Mouse (Mus musculus) liver, embryonic 14.5 days (tissue): ENCODE data around the gene Mybpc2. TPM values are rescaled to one million over a fixed set of nuclear protein-coding genes. Genes with fewer than 3 reads are reported as not detected.
A peak's percentile ranks its signal among the peaks of the same experiment; 100 is the strongest.

Experiments used
- ATAC-seq: fragments of 200-750 bp; cut with Nextera tagmentation; 2 replicates; pipeline ENCODE4 v1.8.0; 2017; ENCODE audit warnings: moderate number of reproducible peaks, mild to moderate bottlenecking, moderate library complexity; ENCODE audit not compliant: insufficient read depth
- DNase-seq, 3 experiments: peaks; one replicate each; pipeline ENCODE4 v3.0.0-alpha.2; 2012 to 2013; ENCODE audit warnings: low read depth in 3 of 3, low spot score in 3 of 3
- H3K27ac ChIP-seq: fragments of 300-500 bp; sonication (generic); 2 replicates; pipeline ENCODE4 v1.5.1; 2014; ENCODE audit warnings: moderate library complexity, mild to moderate bottlenecking, control low read depth, inconsistent platforms
- H3K27me3 ChIP-seq: fragments of 300-500 bp; sonication (generic); 2 replicates; pipeline ENCODE4 v1.6.1; 2014; ENCODE audit warnings: mild to moderate bottlenecking, low read length, moderate library complexity; ENCODE audit not compliant: control insufficient read depth, insufficient read depth
- H3K36me3 ChIP-seq: fragments of 300-500 bp; sonication (generic); replicated peaks from 2 replicates; pipeline ENCODE4 v1.6.1; 2014; ENCODE audit warnings: low read depth; ENCODE audit not compliant: control insufficient read depth, insufficient read depth
- H3K4me1 ChIP-seq, 2 experiments: fragments of 200-500 bp in 1 of 2; fragments of 300-500 bp in 1 of 2; sonication (generic) in 1 of 2; replicated peaks; 2 replicates each; pipeline ENCODE4 v1.6.1; 2012 to 2014; ENCODE audit warnings: antibody characterized with exemption in 1 of 2, inconsistent platforms in 1 of 2, low read length in 1 of 2; ENCODE audit not compliant: control insufficient read depth in 2 of 2, insufficient read depth in 2 of 2
- H3K4me2 ChIP-seq: fragments of 300-500 bp; sonication (generic); 2 replicates; pipeline ENCODE4 v1.6.1; 2014; ENCODE audit warnings: low read depth, mild to moderate bottlenecking, control low read depth, moderate library complexity
- H3K4me3 ChIP-seq, 2 experiments: fragments of 200-500 bp in 1 of 2; fragments of 300-500 bp in 1 of 2; sonication (generic) in 1 of 2; 2 replicates each; pipeline ENCODE4 v1.5.1; 2012 to 2014; ENCODE audit warnings: low read depth in 2 of 2, low read length in 2 of 2, mild to moderate bottlenecking in 2 of 2, control low read depth in 1 of 2, inconsistent platforms in 1 of 2, moderate library complexity in 1 of 2; ENCODE audit not compliant: insufficient read depth in 1 of 2
- H3K9ac ChIP-seq: fragments of 300-500 bp; sonication (generic); replicated peaks from 2 replicates; pipeline ENCODE4 v1.6.1; 2014; ENCODE audit warnings: mild to moderate bottlenecking, control low read depth, moderate library complexity
- H3K9me3 ChIP-seq: fragments of 300-500 bp; sonication (generic); 2 replicates; pipeline ENCODE4 v1.6.1; 2016; ENCODE audit warnings: low read length, mixed read lengths; ENCODE audit not compliant: control insufficient read depth
- CTCF ChIP-seq: IDR thresholded peaks from 2 replicates; pipeline ENCODE4 v1.5.1; 2016; ENCODE audit warnings: antibody characterized with exemption, low read depth, control low read depth
- EP300 ChIP-seq: IDR thresholded peaks from 2 replicates; pipeline ENCODE4 v1.6.1; 2016; ENCODE audit warnings: antibody characterized with exemption, low read depth
- WGBS: fragments of 180-500 bp; shearing (Covaris S2); extraction: QIAGEN DNeasy Blood & Tissue Kit; methylation state at CpG from one replicate; pipeline ENCODE4 v1.1.7; 2014; ENCODE audit not compliant: insufficient replicate concordance; 5-methylcytosine and 5-hydroxymethylcytosine counted together
- polyA plus RNA-seq, 2 experiments: library from polyadenylated mRNA; depleted of rRNA in 1 of 2; stranded (reverse) in 1 of 2; unstranded in 1 of 2; fragments of >200 nt; fragmentation: Nextera tagmentation in 1 of 2; extraction: Ambion mirVana in 1 of 2; gene quantifications; 2 replicates each; pipeline versions ENCODE4 v1.2.1 to v1.2.3; 2012 to 2014

Gene Mybpc2
- polyA plus RNA-seq, 2 experiments: not detected

DNA sequence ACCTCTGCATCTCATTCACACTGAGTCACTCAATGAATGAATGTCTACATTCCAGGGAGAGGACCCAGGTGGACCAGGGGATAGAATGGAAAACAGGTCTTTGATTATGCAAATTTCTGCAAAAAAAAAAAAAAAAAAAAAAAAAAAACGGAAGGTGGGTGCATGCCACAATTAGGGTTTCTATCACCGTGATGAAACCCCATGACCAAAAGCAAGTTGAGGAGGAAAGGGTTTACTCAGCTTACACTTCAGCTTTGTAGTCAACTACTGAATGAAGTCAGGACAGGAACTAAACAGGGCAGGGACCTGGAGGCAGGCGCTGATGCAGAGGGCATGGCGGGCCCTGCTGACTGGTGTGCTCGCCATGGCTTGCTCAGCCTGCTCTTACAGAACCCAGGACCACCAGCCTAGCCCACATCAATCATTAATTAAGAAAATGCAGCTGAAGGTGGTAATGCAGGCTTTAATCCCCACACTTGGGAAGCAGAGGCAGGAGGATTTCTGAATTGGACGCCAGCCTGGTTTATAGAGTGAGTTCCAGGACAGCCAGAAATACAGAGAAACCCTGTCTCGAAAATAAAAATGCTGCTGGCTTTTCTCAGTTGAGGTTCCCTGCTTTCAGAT is 38.8 kb downstream of the Mybpc2 start:
- WGBS: 65% methylated on average over 7 of the region's 7 CpGs
- peaks cover 4% of the 10 kb centered on the region; the same call in 1 of the 2 replicates for H3K36me3 ChIP-seq
- no peak overlapping the region for H3K4me3 ChIP-seq
- ATAC-seq (no peak), DNase-seq (no peak)
- H3K27me3 ChIP-seq: peaks cover 9% of the 10 kb centered on the region
- H3K27ac ChIP-seq: no peak overlapping the region
- no peak for TF ChIP-seq CTCF
- no peak for TF ChIP-seq EP300
- H3K4me2 ChIP-seq: no peak overlapping the region
- peaks cover 23 to 34% of the 10 kb centered on the region in 2 experiments for H3K4me1 ChIP-seq
- no peak overlapping the region for H3K9ac ChIP-seq
- H3K9me3 ChIP-seq: no peaks in the 10 kb centered on the region

DNA sequence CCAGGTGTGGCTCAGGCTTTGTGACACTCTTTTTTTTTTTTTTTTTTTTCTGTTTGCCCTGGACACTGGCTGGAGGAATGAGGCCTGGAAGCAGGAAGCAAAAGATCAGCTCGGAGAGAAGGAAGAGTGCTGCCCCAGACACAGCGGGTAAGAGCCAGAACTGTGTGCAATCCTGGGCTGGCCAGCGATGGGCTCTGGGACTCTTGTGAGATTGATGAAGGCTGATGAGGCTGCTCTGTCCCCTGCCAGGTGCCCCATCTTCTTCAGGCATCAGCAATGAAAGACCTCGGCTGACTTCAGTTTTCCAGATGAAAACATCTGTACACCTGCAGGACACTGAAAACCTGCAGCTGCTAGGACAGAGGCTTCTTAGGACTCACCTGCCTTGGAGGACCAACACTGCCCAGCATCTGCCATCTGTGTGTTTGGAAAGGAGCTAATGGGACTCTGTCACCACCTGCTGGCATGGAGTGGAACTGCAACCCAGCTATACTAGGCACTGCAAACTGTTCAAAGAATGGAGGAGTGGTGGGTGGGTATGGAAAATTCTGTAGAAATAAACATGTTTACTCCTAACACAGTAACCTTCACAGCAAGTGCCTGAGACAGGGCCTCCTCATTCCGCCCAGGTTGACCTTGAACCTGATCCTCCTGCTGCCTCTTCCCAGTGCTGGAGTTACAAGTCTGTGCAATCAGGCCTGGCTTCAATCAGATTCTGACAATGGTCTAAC is 39.5 kb downstream of the Mybpc2 start:
- Histone ChIP-seq H3K4me2 (no peak overlapping the region), H3K36me3 (peaks cover 3% of the 10 kb centered on the region; the same call in 1 of the 2 replicates), H3K9ac (no peak overlapping the region), H3K9me3 (no peaks in the 10 kb centered on the region), H3K27me3 (peaks cover 15% of the 10 kb centered on the region), H3K4me1 (peaks cover 30 to 40% of the 10 kb centered on the region in 2 experiments), H3K4me3 (no peak overlapping the region), H3K27ac (peak overlapping the region; percentile 67)
- ATAC-seq (0 out of 2 replicates have a peak, but pooled peaks have one; percentile 14), DNase-seq (peak; percentile 62 to 70 (median 65))
- WGBS: 33% methylated on average over 5 of the region's 5 CpGs
- no peak for TF ChIP-seq EP300
- TF ChIP-seq CTCF: peak; percentile 100

DNA sequence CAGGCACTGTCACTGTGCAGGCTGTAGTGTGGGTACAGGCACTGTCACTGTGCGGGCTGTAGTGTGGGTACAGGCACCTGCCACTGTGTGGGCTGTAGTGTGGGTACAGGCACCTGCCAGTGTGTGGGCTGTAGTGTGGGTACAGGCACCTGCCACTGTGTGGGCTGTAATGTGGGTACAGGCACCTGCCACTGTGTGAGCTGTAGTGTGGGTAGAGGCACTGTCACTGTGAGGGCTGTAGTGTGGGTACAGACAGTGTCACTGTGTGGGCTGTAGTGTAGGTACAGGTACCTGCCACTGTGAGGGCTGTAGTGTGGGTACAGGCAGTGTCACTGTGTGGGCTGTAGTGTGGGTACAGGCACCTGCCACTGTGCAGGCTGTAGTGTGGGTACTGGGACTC is 40.3 kb downstream of the Mybpc2 start:
- H3K27ac ChIP-seq: peak overlapping the region; percentile 67
- no peaks in the 10 kb centered on the region for H3K9me3 ChIP-seq
- H3K4me3 ChIP-seq: no peak overlapping the region
- H3K27me3 ChIP-seq: peaks cover 22% of the 10 kb centered on the region
- DNase-seq (no peak), ATAC-seq (no peak)
- no peak overlapping the region; the same call in 1 of the 2 replicates for H3K9ac ChIP-seq
- TF ChIP-seq CTCF (no peak), EP300 (no peak)
- no peaks in the 10 kb centered on the region for H3K36me3 ChIP-seq
- H3K4me2 ChIP-seq: no peak overlapping the region
- 100% methylated on average over 1 of the region's 1 CpGs for WGBS
- H3K4me1 ChIP-seq: peaks cover 30 to 47% of the 10 kb centered on the region in 2 experiments

DNA sequence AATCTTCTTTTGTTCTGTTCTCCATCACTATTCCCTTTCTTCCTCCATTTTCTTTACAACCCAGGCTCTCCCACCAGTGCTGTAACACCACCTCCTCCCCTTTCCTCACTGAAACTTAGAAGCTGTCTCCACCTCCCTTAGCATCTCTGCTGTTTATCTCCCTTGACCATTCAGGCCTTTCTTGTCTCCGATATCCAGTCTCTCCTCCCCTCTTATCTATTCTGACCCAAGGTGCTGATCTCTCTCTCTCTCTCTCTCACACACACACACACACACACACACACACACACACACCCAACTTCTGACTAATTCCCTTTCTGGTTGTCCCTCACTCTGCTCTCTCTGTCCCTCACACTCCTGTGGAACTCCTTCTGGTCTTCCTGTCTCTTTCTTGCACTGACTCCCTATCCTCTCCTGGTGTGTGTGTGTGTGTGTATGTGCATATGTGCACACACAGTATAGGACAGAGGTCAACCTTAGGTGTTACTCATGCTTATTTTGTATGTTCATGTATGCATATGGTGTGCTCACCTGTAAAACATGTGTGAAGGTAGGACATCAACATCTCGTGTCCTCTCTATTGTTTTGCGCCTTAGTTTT is 41.5 kb downstream of the Mybpc2 start:
- Histone ChIP-seq H3K36me3 (no peaks in the 10 kb centered on the region), H3K9me3 (no peaks in the 10 kb centered on the region), H3K27ac (peak overlapping the region; percentile 90), H3K4me1 (peaks cover 34 to 56% of the 10 kb centered on the region in 2 experiments), H3K27me3 (peaks cover 32% of the 10 kb centered on the region), H3K4me3 (peak overlapping the region; percentile 1 to 5; a peak in 2 of 4 replicates), H3K9ac (peak overlapping the region; percentile 64), H3K4me2 (peak overlapping the region; percentile 69)
- ATAC-seq (peak; percentile 93), DNase-seq (peak; percentile 82 to 86 (median 82))
- TF ChIP-seq EP300: peak; percentile 98
- no peak for TF ChIP-seq CTCF
- 40% methylated on average over 3 of the region's 3 CpGs for WGBS
